Mouse (Mus musculus) heart, postnatal 10 days (tissue): ENCODE results near the gene Hist1h2br. TPM values are rescaled to one million over a fixed set of nuclear protein-coding genes. Genes with fewer than 3 reads are reported as not detected.
"Not testable (repeated sequence)": the region's sequence is repeated elsewhere in the genome, so short reads cannot be mapped to it uniquely, and the experiment has no call there.

ENCODE experiments used
- DNase-seq, 2 experiments: peaks; one replicate each; pipeline ENCODE4 v3.0.0; 2021
- intact Hi-C: fragments of 180-260 bp; cut with DNase I; formaldehyde crosslinking; loops from one replicate; pipeline ENCODE4 v1.15.1; 2025
- total RNA-seq, 2 experiments: library from RNA; stranded (reverse); gene quantifications; 2 replicates each; pipeline ENCODE4 v1.2.3; 2021

Gene Hist1h2br
- total RNA-seq = 100 to 1,000 TPM; 181 to 198 TPM

DNA sequence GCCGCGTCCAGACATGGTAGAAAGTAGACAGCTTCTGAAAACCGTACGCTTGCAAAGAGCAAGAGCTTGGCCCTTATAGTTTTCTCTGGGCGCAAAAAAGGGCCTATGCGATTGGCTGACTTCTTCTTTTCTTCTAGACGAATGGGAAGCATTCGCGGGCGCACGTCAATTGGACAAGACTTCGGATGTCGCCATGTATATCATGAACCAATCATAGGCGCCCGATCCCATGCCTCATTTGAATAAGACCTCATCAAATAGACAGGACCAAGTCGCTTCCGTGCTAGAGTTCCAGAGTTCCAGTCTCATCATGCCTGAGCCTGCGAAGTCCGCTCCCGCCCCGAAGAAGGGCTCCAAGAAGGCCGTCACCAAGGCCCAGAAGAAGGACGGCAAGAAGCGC, at the start of gene Hist1h2br, which contains the start of gene Hist1h2ap:
Gene Hist1h2br (plus strand): TSS at position 283 of the 400 bp plus-strand sequence.
Gene Hist1h2ap (minus strand): TSS at position 47 of the 400 bp plus-strand sequence.
- DNase-seq, intact Hi-C loops: not testable (repeated sequence)

DNA sequence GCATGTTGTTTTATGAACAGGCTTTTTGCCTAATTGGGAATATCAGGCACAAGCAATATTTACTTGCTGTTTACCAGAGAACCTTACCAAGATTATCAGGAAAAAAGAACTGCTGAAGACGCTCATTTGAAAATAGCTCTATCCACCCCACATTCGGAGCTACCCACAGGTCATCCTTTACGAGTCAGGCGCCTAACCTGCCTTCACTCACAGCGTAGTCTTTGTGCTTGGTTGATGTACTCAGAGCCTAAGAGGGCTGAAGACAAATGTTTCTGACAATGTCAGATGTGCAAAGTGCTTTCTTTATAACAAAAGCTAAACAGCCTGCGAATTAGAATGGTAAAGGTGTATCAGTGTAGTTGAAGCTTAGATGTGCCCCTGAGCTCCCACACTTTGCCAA, 49.2 kb upstream of the Hist1h2br start:
- no peak for DNase-seq
- intact Hi-C loops = loop anchor here (2.0 kb wide), 1 partner anchor 74 kb away; no protein-coding TSS in a partner anchor

DNA sequence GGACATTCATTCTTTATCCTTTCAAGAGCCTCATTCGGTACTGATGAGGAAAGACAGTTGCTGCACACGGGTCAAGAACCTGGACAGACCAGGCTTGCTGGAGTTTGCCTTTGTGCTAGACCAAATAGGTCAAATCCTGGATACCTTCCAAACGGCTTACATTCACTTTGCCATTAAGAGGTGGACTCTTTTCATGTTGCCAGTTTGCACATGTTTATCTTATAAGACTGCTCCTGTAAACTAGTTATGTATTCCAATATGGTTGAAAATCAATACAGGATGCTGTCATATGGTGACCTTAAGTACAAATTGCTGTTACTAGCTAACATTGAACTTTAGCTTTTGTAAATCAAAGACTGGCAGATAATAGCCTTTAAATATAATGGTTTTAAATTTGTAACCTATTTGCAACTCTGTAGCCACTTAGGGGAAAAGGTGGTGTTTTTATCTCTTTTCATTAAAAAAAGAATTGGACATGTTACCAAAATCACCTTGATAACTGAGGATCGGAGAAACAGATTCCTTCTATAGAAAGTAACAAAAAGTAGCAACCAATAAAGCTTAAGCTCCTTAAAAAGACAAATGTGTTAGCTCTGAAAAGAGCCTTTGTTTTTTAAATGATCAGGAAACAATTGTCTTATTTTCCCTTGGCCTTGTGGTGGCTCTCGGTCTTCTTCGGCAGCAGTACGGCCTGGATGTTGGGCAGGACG, 47.2 kb upstream of the Hist1h2br start:
- DNase-seq = no peak
- intact Hi-C loops = no loop called here

DNA sequence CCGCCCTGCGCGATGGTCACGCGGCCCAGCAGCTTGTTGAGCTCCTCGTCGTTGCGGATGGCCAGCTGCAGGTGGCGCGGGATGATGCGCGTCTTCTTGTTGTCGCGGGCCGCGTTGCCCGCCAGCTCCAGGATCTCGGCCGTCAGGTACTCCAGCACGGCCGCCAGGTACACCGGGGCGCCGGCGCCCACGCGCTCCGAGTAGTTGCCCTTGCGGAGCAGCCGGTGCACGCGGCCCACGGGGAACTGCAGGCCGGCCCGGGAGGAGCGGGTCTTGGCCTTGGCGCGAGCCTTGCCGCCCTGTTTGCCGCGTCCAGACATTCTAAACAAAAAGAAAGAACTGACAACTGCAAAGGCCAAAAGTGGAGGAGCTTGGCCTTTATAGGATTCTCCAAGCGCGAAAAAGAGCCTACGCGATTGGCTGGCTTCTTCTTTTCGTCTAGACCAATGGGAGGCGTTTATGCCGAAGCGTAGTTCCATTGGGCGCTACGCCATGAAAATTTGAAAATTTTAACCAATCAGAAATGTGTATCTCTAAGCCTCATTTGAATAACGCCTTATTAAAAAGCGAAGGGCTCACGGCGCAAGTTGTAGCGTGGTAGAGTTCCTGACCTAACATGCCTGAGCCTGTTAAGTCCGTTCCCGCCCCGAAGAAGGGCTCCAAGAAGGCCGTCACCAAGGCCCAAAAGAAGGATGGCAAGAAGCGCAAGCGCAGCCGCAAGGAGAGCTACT, 46.5 kb upstream of the Hist1h2br start, which contains the start of the genes Hist1h2an and Hist1h2bp:
Gene Hist1h2an (minus strand): TSS at position 320 of the 731 bp plus-strand sequence.
Gene Hist1h2bp (plus strand): TSS at position 563 of the 731 bp plus-strand sequence.
- intact Hi-C loops = not testable (repeated sequence)
- DNase-seq = peak; percentile 96

DNA sequence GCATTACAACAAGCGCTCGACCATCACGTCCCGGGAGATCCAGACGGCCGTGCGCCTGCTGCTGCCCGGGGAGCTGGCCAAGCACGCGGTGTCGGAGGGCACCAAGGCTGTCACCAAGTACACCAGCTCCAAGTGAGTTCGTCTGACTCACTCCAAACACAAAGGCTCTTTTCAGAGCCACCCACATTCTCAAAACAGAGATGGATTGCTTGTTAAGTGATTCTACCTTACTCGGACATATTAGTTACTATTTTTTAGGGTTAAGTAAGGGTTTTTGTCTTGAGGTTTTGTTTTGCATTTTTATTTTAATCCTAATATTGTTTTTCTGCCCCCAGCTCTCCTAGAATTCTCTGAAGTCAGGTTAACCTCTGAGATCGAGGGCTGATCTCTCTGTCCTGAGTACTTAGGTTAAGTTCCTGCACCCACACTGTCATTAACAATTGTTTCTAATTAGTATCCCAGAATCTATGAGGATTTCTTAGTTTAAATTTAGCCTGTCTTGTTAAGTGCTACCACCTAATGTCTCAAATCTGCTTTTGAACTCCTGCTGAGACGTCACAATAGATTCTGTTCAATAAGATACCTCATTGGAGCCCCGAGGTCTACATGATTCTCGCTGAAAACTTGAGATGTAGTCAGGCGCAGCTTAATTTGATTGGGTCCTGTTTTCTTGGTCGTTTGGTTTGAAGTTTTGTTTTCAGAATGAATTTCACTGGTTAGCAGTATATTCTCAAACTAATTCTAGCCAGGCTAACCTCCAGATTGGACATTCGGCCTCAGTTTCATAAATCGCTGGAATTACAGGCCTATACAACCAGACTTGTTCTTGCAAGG, 45.6 kb upstream of the Hist1h2br start:
- intact Hi-C loops = no loop called here

DNA sequence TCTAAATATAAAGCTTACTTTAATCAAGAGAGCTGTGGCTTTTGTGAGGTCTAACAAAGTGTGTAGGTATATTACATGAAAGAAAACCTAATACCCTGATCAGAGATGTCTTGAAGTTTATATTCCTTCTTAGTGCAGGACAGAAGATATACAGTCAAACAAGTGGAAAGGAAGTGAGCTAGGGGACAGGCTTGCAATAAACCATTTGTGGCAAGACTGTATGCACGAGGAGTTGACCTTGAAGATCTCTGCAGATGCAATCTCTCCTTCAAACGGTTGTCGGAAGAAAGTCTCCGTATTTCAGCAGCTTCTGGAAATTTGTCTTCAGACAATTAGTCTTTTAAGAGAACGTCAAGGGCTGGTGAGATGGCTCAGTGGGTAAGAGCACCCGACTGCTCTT, 43.6 kb upstream of the Hist1h2br start:
- no peak for DNase-seq
- intact Hi-C loops = no loop called here

More for the DNA sequence above, 45.6 kb upstream of the Hist1h2br start:
- peak in 1 of 2 experiments; percentile 12 for DNase-seq

DNA sequence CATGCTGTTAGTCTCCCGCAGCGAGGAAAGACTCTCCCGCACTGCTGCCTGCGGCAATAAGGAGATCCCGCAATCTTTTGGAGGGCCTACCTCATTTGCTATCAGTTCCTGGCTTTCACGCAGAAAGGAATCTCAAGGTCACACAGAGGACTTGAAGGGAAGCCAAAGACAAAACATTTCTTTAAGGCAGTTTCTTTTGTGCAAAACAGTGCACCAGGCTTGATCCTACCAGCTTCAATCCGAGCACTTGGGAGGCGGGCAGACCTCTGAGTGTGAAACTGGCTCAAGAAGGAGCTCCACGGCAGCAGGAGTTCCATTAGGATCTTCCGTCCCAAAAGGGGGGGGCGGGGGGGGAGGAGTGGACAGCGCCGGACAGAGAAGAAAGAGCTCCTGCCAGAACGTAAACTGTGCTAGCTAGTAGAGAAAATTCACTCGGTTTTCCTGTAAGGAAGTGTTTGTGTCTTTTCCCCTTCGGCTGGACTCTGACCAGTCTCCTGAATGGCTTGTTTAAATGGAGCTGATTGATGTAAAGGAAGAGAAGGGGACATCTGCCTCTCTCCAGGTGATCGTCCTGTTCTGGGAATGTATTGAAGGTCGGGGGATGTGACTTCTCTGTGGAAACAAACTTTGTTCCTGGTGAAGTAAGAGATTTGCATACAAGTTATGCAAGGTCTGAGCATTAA, 42.8 kb upstream of the Hist1h2br start:
- intact Hi-C loops = no loop called here
- DNase-seq = no peak

DNA sequence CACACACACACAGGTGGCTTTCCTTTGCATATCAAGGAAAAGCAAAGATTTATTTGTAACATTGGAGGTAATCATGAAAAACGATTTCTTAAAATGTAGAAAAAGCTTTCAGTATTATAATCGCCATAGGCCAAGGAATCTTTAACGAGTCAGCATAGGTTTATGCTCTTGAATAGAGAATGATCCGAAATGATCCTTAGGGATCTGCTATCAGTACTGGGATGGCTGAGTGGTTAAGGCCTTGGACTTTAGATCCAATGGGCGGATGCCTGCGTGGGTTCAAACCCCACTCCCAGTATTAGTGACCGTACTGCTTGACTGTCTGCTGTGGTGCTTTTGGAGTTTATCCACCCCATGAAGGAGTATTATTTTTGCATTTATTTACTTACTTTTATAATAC, 38.0 kb upstream of the Hist1h2br start:
- intact Hi-C loops = no loop called here

DNA sequence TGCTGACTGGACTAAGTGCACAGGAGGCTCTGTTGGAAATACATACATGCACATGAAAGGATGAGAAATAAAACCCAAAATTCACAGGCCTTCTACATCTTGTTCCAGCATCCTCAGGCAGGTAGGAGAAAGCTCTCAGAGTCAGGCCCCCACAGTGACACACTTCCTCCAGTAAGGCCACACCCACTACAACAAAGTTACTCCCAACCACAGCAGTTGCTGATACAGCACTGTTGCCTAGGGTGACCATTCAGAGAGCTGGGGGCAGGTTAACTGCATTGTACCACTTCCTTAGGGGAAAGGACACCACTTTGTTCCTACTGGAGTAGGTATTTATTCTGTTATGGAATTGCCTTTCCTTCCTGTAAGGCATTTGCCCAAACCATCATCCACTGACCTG, 36.4 kb upstream of the Hist1h2br start:
- intact Hi-C loops, DNase-seq: not testable (repeated sequence)

More for the DNA sequence above, 38.0 kb upstream of the Hist1h2br start:
- no peak for DNase-seq

DNA sequence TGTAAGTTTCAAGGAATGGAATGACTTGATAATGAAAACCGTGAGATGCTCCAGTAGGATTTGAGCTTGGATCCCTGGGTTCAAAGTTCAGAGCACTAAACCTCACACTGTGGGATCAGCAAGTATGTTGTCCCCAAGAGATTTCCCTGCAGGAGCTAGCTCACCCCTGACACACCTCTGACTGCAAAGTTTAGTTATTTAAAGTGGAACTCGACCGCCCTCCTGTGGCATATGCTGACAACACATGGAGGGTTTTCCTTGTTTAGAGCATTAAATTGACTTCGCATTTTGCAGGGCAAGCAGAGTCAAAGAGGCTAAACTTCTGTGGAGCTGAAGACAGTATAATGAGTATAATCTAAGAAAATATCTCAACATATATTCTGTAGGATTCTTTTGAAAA, 30.5 kb upstream of the Hist1h2br start:
- intact Hi-C loops, DNase-seq: not testable (repeated sequence)

DNA sequence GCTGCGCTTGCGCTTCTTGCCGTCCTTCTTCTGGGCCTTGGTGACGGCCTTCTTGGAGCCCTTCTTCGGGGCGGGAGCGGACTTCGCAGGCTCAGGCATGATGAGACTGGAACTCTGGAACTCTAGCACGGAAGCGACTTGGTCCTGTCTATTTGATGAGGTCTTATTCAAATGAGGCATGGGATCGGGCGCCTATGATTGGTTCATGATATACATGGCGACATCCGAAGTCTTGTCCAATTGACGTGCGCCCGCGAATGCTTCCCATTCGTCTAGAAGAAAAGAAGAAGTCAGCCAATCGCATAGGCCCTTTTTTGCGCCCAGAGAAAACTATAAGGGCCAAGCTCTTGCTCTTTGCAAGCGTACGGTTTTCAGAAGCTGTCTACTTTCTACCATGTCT, 23.5 kb upstream of the Hist1h2br start, which contains the start of the genes Hist1h2bq and Hist1h2ao:
Gene Hist1h2bq (minus strand): TSS at position 125 of the 400 bp plus-strand sequence.
Gene Hist1h2ao (plus strand): TSS at position 393 of the 400 bp plus-strand sequence.
- DNase-seq, intact Hi-C loops: not testable (repeated sequence)

DNA sequence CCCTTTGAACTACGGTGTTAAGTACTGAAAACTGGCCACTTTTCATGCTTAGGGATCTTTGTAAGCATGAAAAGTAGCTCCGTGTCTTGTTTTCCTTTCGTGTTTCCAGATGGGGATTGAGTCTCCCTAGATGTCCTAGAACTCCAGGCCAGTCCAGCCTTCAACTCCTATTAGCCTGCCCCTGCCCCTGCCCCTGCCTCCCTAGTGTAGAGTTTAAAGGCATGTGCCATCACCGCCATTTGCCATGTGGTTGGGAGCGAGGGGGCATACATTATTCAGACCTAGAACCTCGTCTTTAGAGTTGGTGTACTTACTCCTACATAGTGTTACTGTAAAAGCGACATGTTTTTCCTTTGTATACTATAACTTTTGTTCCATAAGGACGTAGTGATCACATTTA, 22.5 kb upstream of the Hist1h2br start:
- intact Hi-C loops, DNase-seq: not testable (repeated sequence)

DNA sequence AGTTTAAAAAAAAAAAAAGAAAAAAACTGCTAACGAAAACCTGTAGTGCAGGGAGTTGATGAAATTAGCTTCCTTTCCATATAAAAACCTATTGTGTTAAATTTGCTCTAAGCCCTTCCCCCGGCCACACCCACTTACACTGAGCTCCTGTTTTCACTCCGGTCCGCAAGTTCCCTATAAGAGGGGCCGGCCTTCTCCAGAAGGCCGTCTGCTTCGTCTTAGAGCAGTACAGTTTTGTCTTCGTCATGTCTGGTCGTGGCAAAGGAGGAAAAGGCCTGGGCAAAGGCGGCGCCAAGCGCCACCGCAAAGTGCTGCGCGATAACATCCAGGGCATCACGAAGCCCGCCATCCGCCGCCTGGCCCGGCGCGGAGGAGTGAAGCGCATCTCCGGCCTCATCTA, 22.0 kb upstream of the Hist1h2br start, which contains the start of gene Hist1h4m:
Gene Hist1h4m (plus strand): TSS at position 208 of the 400 bp plus-strand sequence.
- peak; percentile 39 to 52 for DNase-seq
- intact Hi-C loops = not testable (repeated sequence)

DNA sequence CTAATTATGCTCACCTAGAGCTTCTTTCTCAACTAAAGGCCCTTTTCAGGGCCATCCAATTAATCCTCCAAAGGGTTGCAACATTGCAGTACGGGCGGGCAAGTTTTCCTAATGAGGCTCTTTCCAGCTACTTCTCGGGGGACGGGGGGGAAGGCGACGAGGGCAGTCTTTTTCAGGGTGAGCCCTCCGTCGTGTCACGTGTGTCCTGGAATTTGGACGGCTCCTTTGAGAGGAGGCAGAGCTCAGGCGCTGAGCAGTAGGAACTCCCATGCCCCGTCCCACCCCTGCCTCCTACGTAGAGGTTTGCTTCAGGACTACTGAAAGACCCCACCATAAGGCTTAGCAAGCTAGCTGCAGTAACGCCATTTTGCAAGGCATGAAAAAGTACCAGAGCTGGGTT, 21.5 kb upstream of the Hist1h2br start:
- intact Hi-C loops = not testable (repeated sequence)

DNA sequence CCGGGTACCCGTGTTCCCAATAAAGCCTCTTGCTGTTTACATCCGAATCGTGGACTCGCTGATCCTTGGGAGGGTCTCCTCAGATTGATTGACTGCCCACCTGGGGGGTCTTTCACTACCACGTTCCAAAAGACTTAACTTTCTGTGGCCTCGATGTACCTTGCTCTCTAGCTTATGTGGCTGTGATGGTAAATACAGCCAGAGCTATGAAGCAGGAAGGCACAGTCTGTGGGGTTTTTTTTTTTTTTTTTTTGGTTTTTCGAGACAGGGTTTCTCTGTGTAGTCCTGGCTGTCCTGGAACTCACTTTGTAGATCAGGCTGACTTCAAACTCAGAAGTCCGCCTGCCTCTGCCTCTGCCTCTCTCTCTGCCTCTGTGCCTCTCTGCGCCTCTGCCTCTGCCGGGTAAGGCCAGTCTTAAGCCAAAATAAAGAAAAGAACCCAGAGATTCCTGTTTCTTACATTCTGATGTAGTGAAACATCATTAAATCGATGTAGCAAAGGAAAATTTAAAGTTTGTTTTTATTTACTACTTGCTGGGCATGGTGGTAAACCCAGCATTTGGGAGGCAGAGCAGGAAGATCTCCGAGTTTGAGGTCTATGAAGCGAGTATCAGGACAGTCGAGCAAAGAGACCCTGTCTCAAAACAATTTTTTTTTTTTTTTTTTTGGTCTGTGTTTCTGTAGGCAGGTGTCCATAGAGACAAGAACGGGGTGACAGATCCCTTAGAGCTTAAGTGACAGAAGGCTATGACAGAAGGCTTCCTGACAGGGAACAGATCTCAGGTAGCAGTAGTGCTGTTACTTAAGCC, 13.3 kb upstream of the Hist1h2br start:
- intact Hi-C loops = loop anchor here (10.0 kb wide), 2 partner anchors 215 to 1925 kb away; partner anchors contain the start of genes Hist1h2ah, Hist1h2bb, Hist1h2bk and Hist1h3c
- DNase-seq = not testable (repeated sequence)

More for the DNA sequence above, 21.5 kb upstream of the Hist1h2br start:
- not testable (repeated sequence) for DNase-seq

DNA sequence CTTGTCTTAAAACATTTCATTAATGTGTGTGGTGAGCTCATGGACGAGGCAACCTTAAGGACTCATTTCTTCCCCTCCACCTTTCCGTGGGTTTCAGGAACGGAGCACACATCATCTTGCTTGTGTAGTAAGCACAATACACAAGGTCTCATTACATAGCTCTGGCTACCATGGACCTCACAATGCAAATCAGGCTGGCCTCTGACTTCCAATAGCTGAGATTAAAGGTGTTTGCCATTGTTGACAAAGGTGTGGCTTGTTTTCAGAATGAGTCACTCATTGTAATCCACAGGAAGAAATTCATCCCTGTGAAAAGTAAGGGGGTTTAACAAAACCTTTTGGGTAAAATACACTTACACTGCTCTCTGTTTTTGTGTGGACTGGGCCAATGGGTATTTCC, 5.0 kb upstream of the Hist1h2br start:
- intact Hi-C loops = loop anchor here (10.0 kb wide), 2 partner anchors 206 to 1916 kb away; partner anchors contain the start of genes Hist1h2ah, Hist1h2bb, Hist1h2bk and Hist1h3c
- no peak for DNase-seq

DNA sequence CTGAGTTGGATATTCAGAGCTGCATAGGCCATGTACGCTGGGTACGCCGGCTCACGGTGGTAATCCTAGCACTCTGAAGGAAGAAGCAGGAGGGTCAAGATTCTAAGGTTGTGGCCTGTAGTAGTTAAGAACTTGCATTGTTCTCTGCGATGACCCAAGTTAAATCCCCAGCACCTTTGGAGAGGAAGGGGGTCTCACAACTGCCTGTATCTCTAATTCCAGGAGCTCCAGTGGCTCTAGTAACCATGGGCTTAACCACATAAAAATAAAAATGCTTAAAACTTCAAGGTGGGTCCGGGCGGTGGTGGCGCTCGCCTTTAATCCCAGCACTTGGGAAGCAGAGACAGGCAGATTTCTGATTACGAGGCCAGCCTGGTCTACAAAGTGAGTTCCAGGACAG, 3.2 kb upstream of the Hist1h2br start:
- DNase-seq = no peak
- intact Hi-C loops = no loop called here
